Mouse (Mus musculus): ENCODE measurements around the gene Gzmk. TPM values are rescaled to one million over a fixed set of nuclear protein-coding genes. Genes with fewer than 3 reads are reported as not detected.

Gene Gzmk
- polyA plus RNA-seq, 1 experiment from 2014 or later, result not detected

DNA sequence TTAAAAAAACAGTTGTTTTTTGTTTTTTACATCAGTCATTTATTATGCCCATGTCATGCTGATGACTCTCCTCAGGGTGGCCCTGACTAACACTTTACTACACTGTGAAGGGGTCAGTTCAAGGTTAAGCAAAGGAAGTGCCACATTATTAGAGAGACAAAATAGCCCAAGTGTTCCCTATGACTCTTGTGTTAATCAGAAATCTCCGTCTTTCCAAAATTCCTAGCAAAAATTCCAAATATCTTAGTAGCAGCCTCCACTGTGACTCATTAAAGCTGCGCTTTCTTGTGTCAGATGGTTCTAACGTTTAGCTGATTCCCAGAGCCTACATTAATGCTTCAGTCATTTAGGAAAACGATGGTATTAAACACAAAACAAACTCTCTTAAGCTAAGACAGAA is 23.5 kb downstream of the Gzmk start:
- H3K36me3 ChIP-seq, result no peaks in the 10 kb centered on the region
- no peak overlapping the region for H3K4me3 ChIP-seq
- no peak overlapping the region for H3K4me2 ChIP-seq
- ATAC-seq (ENCODE audit: extremely low read depth, insufficient number of reproducible peaks, low FRiP score, low TSS enrichment), result no peak
- H3K27ac ChIP-seq (replicated peaks), result no peak overlapping the region
- 45% methylated on average over 4 of the region's 4 CpGs for WGBS
- no peaks in the 10 kb centered on the region for H3K27me3 ChIP-seq (replicated peaks)
- H3K9ac ChIP-seq, result no peak overlapping the region
- no peaks in the 10 kb centered on the region for H3K9me3 ChIP-seq
- H3K4me1 ChIP-seq, result peaks cover 11% of the 10 kb centered on the region

DNA sequence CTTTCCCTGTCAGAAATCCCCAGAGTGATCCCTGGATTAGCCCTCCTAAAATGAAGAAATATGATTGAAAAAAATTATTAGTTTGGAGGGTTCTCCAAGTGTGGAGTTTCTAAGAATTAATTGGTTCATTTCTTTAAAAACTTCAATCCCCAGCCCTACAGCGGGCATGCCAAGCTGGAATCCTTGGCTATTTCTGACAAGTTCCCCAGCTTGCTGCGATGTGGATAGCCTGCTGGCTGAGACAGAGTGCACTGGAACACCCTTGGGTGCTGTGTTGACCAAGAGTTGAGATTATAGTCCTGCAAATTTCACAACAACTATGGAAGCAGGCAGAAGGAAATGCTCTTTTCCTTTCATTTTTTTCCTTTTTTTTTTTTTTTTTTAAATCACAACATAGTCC is 24.1 kb downstream of the Gzmk start:
- Histone ChIP-seq H3K4me3 (no peak overlapping the region), H3K27ac (replicated peaks) (no peak overlapping the region), H3K4me2 (no peak overlapping the region), H3K9ac (no peak overlapping the region), H3K9me3 (no peaks in the 10 kb centered on the region), H3K27me3 (replicated peaks) (no peaks in the 10 kb centered on the region), H3K4me1 (peaks cover 11% of the 10 kb centered on the region), H3K36me3 (no peaks in the 10 kb centered on the region)
- ATAC-seq (ENCODE audit: extremely low read depth, insufficient number of reproducible peaks, low FRiP score, low TSS enrichment), result no peak
- 87% methylated on average over 2 of the region's 2 CpGs for WGBS

DNA sequence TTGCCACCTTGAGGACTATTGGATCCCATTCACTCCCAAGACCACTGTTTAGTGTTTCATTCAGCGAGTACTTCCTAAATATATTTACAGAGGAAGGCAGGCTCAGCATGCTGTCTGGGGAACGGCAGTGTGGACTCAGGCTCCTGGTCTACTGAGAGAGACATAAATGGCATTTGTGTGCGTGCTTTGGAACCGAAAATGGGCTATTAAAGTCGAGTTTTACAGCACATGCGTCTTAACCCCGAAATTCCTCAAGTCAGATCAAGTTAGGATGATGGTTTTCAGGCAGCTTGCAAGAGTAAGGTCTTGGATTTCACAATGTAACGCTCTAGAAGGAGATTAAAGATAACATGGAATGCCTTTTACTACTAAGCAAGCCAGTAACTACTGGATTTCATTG is 25.0 kb downstream of the Gzmk start:
- no peaks in the 10 kb centered on the region for H3K36me3 ChIP-seq
- no peaks in the 10 kb centered on the region for H3K27me3 ChIP-seq (replicated peaks)
- peaks cover 11% of the 10 kb centered on the region for H3K4me1 ChIP-seq
- ATAC-seq (ENCODE audit: extremely low read depth, insufficient number of reproducible peaks, low FRiP score, low TSS enrichment), result no peak
- no peak overlapping the region for H3K9ac ChIP-seq
- no peak overlapping the region for H3K4me3 ChIP-seq
- no peak overlapping the region for H3K27ac ChIP-seq (replicated peaks)
- 62% methylated on average over 8 of the region's 8 CpGs for WGBS
- H3K9me3 ChIP-seq, result no peaks in the 10 kb centered on the region
- no peak overlapping the region for H3K4me2 ChIP-seq

DNA sequence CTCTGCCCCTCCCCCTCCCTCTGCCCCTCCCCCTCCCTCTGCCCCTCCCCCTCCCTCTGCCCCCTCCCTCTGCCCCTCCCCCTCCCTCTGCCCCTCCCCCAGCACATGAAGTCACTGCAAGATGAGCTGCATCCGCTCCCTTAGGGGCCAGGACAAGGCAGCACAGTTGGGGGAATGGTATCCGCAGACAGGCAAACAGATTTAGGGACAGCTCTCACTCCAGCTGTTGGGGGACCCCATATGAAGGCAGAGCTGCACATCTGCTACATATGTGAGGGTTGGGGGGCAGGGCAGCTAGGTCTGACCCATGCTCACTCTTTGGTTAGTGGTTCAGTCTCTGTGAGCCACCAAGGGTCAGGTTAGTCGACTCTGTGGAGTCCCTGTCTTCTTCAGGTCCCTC is 26.4 kb downstream of the Gzmk start:
- no peak for ATAC-seq (ENCODE audit: extremely low read depth, insufficient number of reproducible peaks, low FRiP score, low TSS enrichment)
- no peaks in the 10 kb centered on the region for H3K36me3 ChIP-seq
- H3K4me3 ChIP-seq, result no peak overlapping the region
- H3K4me1 ChIP-seq, result peaks cover 11% of the 10 kb centered on the region
- H3K9me3 ChIP-seq, result no peaks in the 10 kb centered on the region
- no peak overlapping the region for H3K4me2 ChIP-seq
- H3K9ac ChIP-seq, result no peak overlapping the region
- 64% methylated on average over 3 of the region's 3 CpGs for WGBS
- no peak overlapping the region for H3K27ac ChIP-seq (replicated peaks)
- H3K27me3 ChIP-seq (replicated peaks), result no peaks in the 10 kb centered on the region

DNA sequence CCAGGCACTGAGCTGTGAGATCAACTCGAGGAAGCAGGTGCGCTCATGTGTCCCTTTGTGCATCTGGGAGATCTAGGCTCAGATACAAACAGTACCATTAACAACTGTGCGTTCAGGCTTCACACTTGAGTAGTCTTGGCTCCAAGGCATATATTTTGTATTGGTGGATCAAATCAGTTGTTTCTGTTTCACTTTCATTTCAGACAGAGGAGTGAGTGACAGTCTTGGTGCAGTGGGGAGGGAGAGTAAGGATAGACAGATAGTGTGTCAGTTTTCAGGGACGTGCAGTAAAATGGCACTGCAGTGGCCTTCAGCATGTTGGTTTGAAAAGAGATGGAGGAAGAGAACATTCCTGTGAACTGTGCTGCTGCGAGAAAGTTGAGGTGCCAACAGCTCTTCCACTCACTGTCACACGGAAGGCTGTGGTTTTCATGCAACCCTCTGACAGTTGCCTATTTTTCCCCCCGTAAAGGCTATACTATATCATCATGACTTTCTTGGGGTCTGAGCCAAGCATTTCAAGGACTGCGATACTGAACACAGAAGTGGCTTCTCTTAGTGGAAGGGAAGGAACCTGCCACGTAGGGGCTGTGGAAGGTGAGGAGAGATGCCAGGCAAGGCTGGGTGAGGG is 27.7 kb downstream of the Gzmk start:
- no peak overlapping the region for H3K4me2 ChIP-seq
- no peak for ATAC-seq (ENCODE audit: extremely low read depth, insufficient number of reproducible peaks, low FRiP score, low TSS enrichment)
- no peaks in the 10 kb centered on the region for H3K36me3 ChIP-seq
- no peaks in the 10 kb centered on the region for H3K27me3 ChIP-seq (replicated peaks)
- H3K4me1 ChIP-seq, result peaks cover 10% of the 10 kb centered on the region
- no peak overlapping the region for H3K9ac ChIP-seq
- no peak overlapping the region for H3K4me3 ChIP-seq
- H3K27ac ChIP-seq (replicated peaks), result no peak overlapping the region
- no peaks in the 10 kb centered on the region for H3K9me3 ChIP-seq
- WGBS, result 74% methylated on average over 9 of the region's 9 CpGs

DNA sequence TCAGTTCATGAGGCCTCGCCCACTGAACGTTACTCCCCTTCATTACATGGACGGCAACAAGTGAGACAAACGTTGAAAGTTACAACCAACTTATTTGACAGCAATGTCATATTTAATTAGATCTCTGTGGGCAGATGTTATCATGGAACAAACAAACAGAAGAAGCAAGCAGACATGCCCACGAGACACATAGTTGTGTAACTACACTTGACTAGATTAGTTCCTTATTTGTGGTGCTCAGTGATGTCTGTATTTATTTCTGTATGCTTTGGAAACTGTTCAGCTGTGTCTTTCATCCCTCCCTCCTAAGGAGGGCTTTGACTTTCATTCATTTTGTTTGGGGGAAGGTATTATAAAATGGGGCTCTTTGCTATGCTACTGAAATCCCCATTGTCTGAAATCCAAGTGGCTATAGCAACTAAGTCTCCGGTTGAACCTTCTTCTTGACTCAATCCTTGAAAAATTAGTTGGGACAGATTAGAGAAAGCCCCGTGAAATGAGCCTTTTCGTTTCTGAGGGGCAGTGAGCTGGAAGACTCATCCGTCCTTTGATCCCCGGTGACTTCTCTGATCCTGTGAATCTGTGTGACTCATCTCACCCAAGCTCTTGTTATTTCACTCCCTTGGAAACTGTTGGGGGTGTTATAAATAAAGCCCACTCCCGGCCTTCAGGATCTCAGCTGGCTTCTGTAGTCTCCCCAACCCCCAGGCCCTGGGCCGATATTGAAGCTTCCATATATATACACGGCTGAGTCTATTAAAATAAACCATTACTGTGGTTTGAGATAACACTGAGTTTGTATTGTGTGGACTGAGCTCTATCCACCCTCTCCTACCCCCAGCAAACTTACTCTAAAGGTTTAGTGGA is 28.7 kb downstream of the Gzmk start:
- peaks cover under 1% of the 10 kb centered on the region for H3K4me1 ChIP-seq
- no peak overlapping the region for H3K9ac ChIP-seq
- ATAC-seq (ENCODE audit: extremely low read depth, insufficient number of reproducible peaks, low FRiP score, low TSS enrichment), result no peak
- H3K27me3 ChIP-seq (replicated peaks), result no peaks in the 10 kb centered on the region
- H3K4me2 ChIP-seq, result no peak overlapping the region
- WGBS, result 60% methylated on average over 13 of the region's 13 CpGs
- no peaks in the 10 kb centered on the region for H3K9me3 ChIP-seq
- H3K27ac ChIP-seq (replicated peaks), result no peak overlapping the region
- no peak overlapping the region for H3K4me3 ChIP-seq
- no peaks in the 10 kb centered on the region for H3K36me3 ChIP-seq

DNA sequence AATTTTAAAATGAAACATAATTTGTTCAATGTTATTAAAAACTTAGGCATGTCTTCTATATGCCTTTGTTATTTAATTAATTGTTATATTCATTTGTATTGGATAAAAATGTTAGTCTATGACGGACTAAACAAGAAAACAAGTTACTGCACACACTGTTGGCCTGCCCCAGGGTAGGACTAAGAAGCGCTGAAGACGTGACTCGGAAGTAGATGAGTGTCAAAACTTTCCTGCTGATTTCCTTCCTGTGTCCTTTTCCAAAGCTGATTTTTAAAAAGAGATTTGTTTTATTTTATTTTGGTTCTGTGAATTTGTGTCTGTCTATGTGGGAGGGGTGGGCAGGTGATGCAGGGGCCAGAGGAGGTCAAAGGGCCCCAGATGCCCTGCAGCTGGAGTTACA is 42.0 kb downstream of the Gzmk start:
- WGBS, result 84% methylated on average over 4 of the region's 4 CpGs
- H3K4me1 ChIP-seq, result no peaks in the 10 kb centered on the region
- H3K4me3 ChIP-seq, result no peak overlapping the region
- H3K4me2 ChIP-seq, result no peak overlapping the region
- no peaks in the 10 kb centered on the region for H3K36me3 ChIP-seq
- H3K27me3 ChIP-seq (replicated peaks), result no peaks in the 10 kb centered on the region
- ATAC-seq (ENCODE audit: extremely low read depth, insufficient number of reproducible peaks, low FRiP score, low TSS enrichment), result no peak
- no peak overlapping the region for H3K27ac ChIP-seq (replicated peaks)
- no peak overlapping the region for H3K9ac ChIP-seq
- peaks cover 5% of the 10 kb centered on the region; the same call in 1 of the 2 replicates for H3K9me3 ChIP-seq

DNA sequence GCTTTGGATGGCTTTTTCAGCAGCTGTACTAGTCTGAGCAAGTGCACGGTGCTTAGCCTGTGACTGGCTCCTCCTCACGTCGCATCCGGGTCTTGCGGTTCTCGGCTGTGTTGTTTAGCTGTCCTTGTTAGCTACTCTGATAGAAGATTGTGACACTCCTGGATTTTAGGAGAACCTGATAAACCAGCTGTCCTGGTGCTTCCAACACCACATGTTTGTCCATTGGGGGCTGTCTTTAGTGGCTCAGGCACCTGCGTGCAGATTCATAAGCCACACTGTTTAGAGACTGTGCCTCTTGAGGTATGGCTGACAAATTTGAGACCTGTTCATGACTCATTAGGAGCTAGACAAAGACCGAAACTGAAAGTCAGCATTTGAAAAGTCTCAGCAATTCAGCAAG is 42.4 kb downstream of the Gzmk start:
- H3K4me2 ChIP-seq, result no peak overlapping the region
- whole genome bisulfite sequencing, result 82% methylated on average over 8 of the region's 8 CpGs
- no peaks in the 10 kb centered on the region for H3K27me3 ChIP-seq (replicated peaks)
- peaks cover 5% of the 10 kb centered on the region; the same call in 1 of the 2 replicates for H3K9me3 ChIP-seq
- H3K4me1 ChIP-seq, result no peaks in the 10 kb centered on the region
- H3K4me3 ChIP-seq, result no peak overlapping the region
- no peak for ATAC-seq (ENCODE audit: extremely low read depth, insufficient number of reproducible peaks, low FRiP score, low TSS enrichment)
- H3K9ac ChIP-seq, result no peak overlapping the region
- no peaks in the 10 kb centered on the region for H3K36me3 ChIP-seq
- no peak overlapping the region for H3K27ac ChIP-seq (replicated peaks)

DNA sequence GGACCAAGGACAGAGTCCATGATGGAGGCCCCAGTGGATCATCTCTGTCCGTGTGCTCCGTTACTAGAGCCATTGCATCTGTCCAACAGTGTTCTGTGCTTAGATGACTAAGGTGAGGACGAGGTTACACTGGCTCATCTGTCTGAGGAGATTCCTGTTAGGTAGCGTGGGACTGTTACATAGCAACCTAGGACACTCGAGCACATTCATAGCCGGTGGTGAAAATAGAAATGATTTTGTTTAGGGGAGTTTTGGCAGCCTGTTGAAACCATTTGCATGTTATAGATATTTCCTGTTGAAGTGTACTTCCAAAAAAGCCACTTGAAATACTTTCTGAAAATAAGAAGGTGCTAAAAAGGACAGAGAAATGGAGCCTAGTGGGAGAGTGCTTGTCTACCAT is 51.5 kb downstream of the Gzmk start:
- Histone ChIP-seq H3K4me3 (no peak overlapping the region), H3K9me3 (no peaks in the 10 kb centered on the region), H3K27me3 (replicated peaks) (no peaks in the 10 kb centered on the region), H3K27ac (replicated peaks) (no peak overlapping the region), H3K4me1 (no peaks in the 10 kb centered on the region), H3K36me3 (no peaks in the 10 kb centered on the region), H3K9ac (no peak overlapping the region), H3K4me2 (no peak overlapping the region)
- 72% methylated on average over 6 of the region's 6 CpGs for WGBS
- no peak for ATAC-seq (ENCODE audit: extremely low read depth, insufficient number of reproducible peaks, low FRiP score, low TSS enrichment)

DNA sequence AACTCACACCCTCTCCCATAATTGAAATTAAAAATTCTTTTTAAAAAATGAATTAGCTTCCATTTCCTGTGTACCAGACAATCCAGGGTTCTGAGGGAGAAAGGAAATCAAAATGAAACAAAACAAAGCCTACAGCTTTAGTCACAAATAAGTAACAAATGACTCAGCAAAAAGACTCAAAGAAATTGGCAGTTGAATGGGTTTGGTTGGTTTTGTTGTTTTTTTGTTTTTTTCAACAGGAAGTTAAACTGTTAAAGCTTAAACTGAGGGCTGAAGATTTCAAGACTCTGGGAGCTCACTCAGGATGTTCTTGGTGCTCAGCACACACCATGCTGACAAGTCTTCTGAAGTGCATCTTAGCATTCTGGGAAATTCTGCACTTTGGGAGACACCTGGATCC is 55.5 kb downstream of the Gzmk start:
- no peaks in the 10 kb centered on the region for H3K27me3 ChIP-seq (replicated peaks)
- H3K9me3 ChIP-seq, result no peaks in the 10 kb centered on the region
- H3K9ac ChIP-seq, result no peak overlapping the region
- no peak overlapping the region for H3K27ac ChIP-seq (replicated peaks)
- no peak overlapping the region for H3K4me3 ChIP-seq
- no peak overlapping the region for H3K4me2 ChIP-seq
- H3K36me3 ChIP-seq, result no peaks in the 10 kb centered on the region
- H3K4me1 ChIP-seq, result no peaks in the 10 kb centered on the region
- no peak for ATAC-seq (ENCODE audit: extremely low read depth, insufficient number of reproducible peaks, low FRiP score, low TSS enrichment)

DNA sequence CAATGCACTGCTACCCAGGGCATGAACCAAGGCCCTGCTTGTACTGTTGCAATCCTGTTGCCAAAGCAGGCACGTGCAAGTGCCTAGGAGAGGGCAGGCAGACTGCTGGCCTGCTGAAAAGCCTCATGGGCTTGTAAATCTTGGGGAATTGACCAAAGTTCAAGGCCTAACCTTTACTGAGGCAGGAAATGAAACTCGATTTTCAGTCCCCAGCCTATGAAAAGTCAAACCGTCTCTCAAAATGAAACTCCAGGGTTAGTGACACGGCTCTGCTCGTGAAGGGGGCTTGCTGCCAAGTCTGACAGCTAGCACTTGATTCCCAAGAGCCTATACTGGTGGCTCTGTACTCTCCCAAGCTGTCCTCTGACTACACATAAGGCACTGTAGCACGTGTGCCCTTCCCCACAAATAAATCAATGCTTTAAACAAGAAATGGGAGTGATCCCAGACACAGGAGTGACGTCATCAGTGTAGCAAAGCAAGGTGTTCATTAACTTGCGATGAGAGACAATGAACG is 57.6 kb downstream of the Gzmk start:
- no peak overlapping the region for H3K4me3 ChIP-seq
- no peak overlapping the region for H3K4me2 ChIP-seq
- H3K27me3 ChIP-seq (replicated peaks), result no peaks in the 10 kb centered on the region
- no peaks in the 10 kb centered on the region for H3K36me3 ChIP-seq
- H3K9ac ChIP-seq, result no peak overlapping the region
- H3K9me3 ChIP-seq, result no peaks in the 10 kb centered on the region
- ATAC-seq (ENCODE audit: extremely low read depth, insufficient number of reproducible peaks, low FRiP score, low TSS enrichment), result no peak
- WGBS, result 60% methylated on average over 9 of the region's 9 CpGs
- no peaks in the 10 kb centered on the region for H3K4me1 ChIP-seq
- no peak overlapping the region for H3K27ac ChIP-seq (replicated peaks)

All from heart, embryonic 13.5 days (tissue).